18 mouse cellular contexts compared by ENCODE assay signal in genomic region chr15:86508406-86509176, GRCm38 (mm10).
DNase-seq lines count a peak whose midpoint lies in the region; ATAC-seq and TF ChIP-seq lines count a peak whose summit lies in the region.
"Had no signal": no experiment of that assay in that cellular context is flagged by ENCODE, and none has a peak within 500 bp of the region (broad histone marks: within the 10 kb centered on the region; RNA-seq: fewer than 3 reads in every experiment).

No protein-coding gene starts in this region.

- no peaks in the 10 kb centered on the region for H3K27me3 ChIP-seq in midbrain, embryonic 12.5 days
- H3K27me3 ChIP-seq in stomach, postnatal 0 days (ENCODE audit: control insufficient read depth, insufficient read depth, low read length) = no peaks in the 10 kb centered on the region
- H3K27me3 ChIP-seq in intestine, postnatal 0 days (replicated peaks; ENCODE audit: control insufficient read depth, insufficient read depth, low read length) = no peaks in the 10 kb centered on the region
- H3K27me3 ChIP-seq: heart, embryonic 15.5 days had no signal

- peak; percentile 83 for DNase-seq in heart, adult 11 months
- no peak for DNase-seq in heart, postnatal 10 days
- DNase-seq in testis, postnatal 10 days (ENCODE audit: low spot score) = peak; percentile 33
- DNase-seq in testis, postnatal 14 days (ENCODE audit: low spot score) = no peak
- DNase-seq in stomach, postnatal 0 days (ENCODE audit: low spot score) = peak; percentile 6
- DNase-seq in B cell, adult 2 months = no peak
- DNase-seq: adrenal gland, adult 8-10 months; cerebellum, adult 8-10 months; embryo, embryonic 11 days; heart, adult 18-20 months; lung, adult 2 months; right cerebral cortex, postnatal 14 days; thymus, adult 2 months had no signal

- H3K4me2 ChIP-seq in midbrain, embryonic 12.5 days (replicated peaks) = no peak overlapping the region
- H3K4me2 ChIP-seq in stomach, postnatal 0 days (replicated peaks; ENCODE audit: low read depth) = no peak overlapping the region
- H3K4me2 ChIP-seq in intestine, postnatal 0 days (replicated peaks; ENCODE audit: low read depth) = no peak overlapping the region
- H3K4me2 ChIP-seq: heart, embryonic 15.5 days had no signal

- H3K4me1 ChIP-seq in midbrain, embryonic 12.5 days = 0 out of 2 replicates have a peak, but pooled peaks cover 6% of the 10 kb centered on the region
- H3K4me1 ChIP-seq in stomach, postnatal 0 days (replicated peaks; ENCODE audit: control insufficient read depth, insufficient read depth) = no peaks in the 10 kb centered on the region
- no peaks in the 10 kb centered on the region for H3K4me1 ChIP-seq in intestine, postnatal 0 days (replicated peaks; ENCODE audit: control insufficient read depth, insufficient read depth, low read length)
- H3K4me1 ChIP-seq: heart, embryonic 15.5 days had no signal

- H3K9me3 ChIP-seq in midbrain, embryonic 12.5 days = no peaks in the 10 kb centered on the region
- no peaks in the 10 kb centered on the region for H3K9me3 ChIP-seq in stomach, postnatal 0 days (ENCODE audit: control insufficient read depth, low read length)
- H3K9me3 ChIP-seq in intestine, postnatal 0 days (ENCODE audit: control insufficient read depth) = no peaks in the 10 kb centered on the region
- H3K9me3 ChIP-seq: heart, embryonic 15.5 days had no signal

- H3K36me3 ChIP-seq in midbrain, embryonic 12.5 days = no peaks in the 10 kb centered on the region
- no peaks in the 10 kb centered on the region for H3K36me3 ChIP-seq in stomach, postnatal 0 days (ENCODE audit: control insufficient read depth, insufficient read depth, low read length)
- no peaks in the 10 kb centered on the region for H3K36me3 ChIP-seq in intestine, postnatal 0 days (ENCODE audit: control insufficient read depth, insufficient read depth)
- H3K36me3 ChIP-seq: heart, embryonic 15.5 days had no signal

- no peak overlapping the region; the same call in 1 of the 2 replicates for H3K27ac ChIP-seq in midbrain, embryonic 12.5 days (replicated peaks)
- no peak overlapping the region for H3K27ac ChIP-seq in stomach, postnatal 0 days (replicated peaks)
- H3K27ac ChIP-seq in intestine, postnatal 0 days (ENCODE audit: low read depth, low read length) = no peak overlapping the region
- H3K27ac ChIP-seq: heart, embryonic 15.5 days; layer of hippocampus, adult 2 months; macrophage had no signal

- ATAC-seq in midbrain, embryonic 12.5 days (ENCODE audit: low FRiP score, low read depth) = 0 out of 2 replicates have a peak, but pooled peaks have one; percentile 23
- ATAC-seq in stomach, postnatal 0 days (ENCODE audit: low FRiP score, low TSS enrichment) = no peak
- ATAC-seq in intestine, postnatal 0 days = no peak

- WGBS in midbrain, embryonic 12.5 days = 71% methylated on average over 7 of the region's 7 CpGs
- WGBS in stomach, postnatal 0 days = 69% methylated on average over 7 of the region's 7 CpGs
- WGBS in intestine, postnatal 0 days = 69% methylated on average over 7 of the region's 7 CpGs

- no peak overlapping the region for H3K4me3 ChIP-seq in midbrain, embryonic 12.5 days
- H3K4me3 ChIP-seq in stomach, postnatal 0 days (ENCODE audit: low read depth, low read length) = no peak overlapping the region
- no peak overlapping the region for H3K4me3 ChIP-seq in intestine, postnatal 0 days (ENCODE audit: low read depth, low read length)
- H3K4me3 ChIP-seq: heart, embryonic 15.5 days; layer of hippocampus, adult 2 months had no signal

- intact Hi-C loops in heart, postnatal 10 days (cut with DNase I) = no loop called here

- TF ChIP-seq EP300 in stomach, postnatal 0 days (optimal IDR thresholded peaks at IDR 0.05) = no peak

- no peak overlapping the region for H3K9ac ChIP-seq in midbrain, embryonic 12.5 days (replicated peaks)
- no peak overlapping the region for H3K9ac ChIP-seq in stomach, postnatal 0 days (ENCODE audit: low read length)
- no peak overlapping the region for H3K9ac ChIP-seq in intestine, postnatal 0 days (ENCODE audit: low read depth, low read length)
- H3K9ac ChIP-seq: heart, embryonic 15.5 days had no signal

- no peak for TF ChIP-seq CTCF in stomach, postnatal 0 days (IDR thresholded peaks at IDR 0.05; ENCODE audit: low read depth)
- no peak for TF ChIP-seq CTCF in intestine, postnatal 0 days (IDR thresholded peaks at IDR 0.05; ENCODE audit: low read depth)

Comparison
In these comparisons a context has a peak if more than half of its experiments do, and no peak if none do; other contexts are left out.
1. DNase-seq: peak in heart, adult 11 months (single experiment), testis, postnatal 10 days (single experiment) and stomach, postnatal 0 days (single experiment); none in heart, postnatal 10 days (0 of 2), testis, postnatal 14 days (single experiment) and B cell, adult 2 months (0 of 2).